Mouse (Mus musculus): ENCODE results near the gene Man2a1.

GRCm38 (mm10) chr17:64644888-64645605, 44.5 kb downstream of the Man2a1 start:
- no peak for TF ChIP-seq GATA1 (IDR thresholded peaks at IDR 0.05; ENCODE audit: borderline replicate concordance, low read length)
- no peak for TF ChIP-seq FLI1 (IDR thresholded peaks at IDR 0.05; ENCODE audit: low read length)

Measured in megakaryocyte, embryonic 14.5 days (primary cell).